Mouse (Mus musculus) midbrain, embryonic 12.5 days (tissue): Measurements from ENCODE around the gene Hectd2. TPM values are rescaled to one million over a fixed set of nuclear protein-coding genes. Genes with fewer than 3 reads are reported as not detected.

Experiments used
- ATAC-seq: fragments of 200-750 bp; cut with Nextera tagmentation; 2 replicates; pipeline ENCODE4 v1.8.0; 2017; ENCODE audit warnings: low read depth, moderate TSS enrichment, moderate library complexity; ENCODE audit not compliant: low FRiP score
- H3K27ac ChIP-seq: fragments of 300-500 bp; sonication (generic); replicated peaks from 2 replicates; pipeline ENCODE4 v1.5.1; 2016; ENCODE audit warnings: mild to moderate bottlenecking
- H3K27me3 ChIP-seq: fragments of 300-500 bp; sonication (generic); 2 replicates; pipeline ENCODE4 v1.6.1; 2016; ENCODE audit warnings: mild to moderate bottlenecking
- H3K36me3 ChIP-seq: fragments of 300-500 bp; sonication (generic); 2 replicates; pipeline ENCODE4 v1.6.1; 2016
- H3K4me1 ChIP-seq: fragments of 300-500 bp; sonication (generic); 2 replicates; pipeline ENCODE4 v1.6.1; 2016
- H3K4me2 ChIP-seq: fragments of 300-500 bp; sonication (generic); replicated peaks from 2 replicates; pipeline ENCODE4 v1.6.1; 2016; ENCODE audit warnings: mild to moderate bottlenecking, moderate library complexity
- H3K4me3 ChIP-seq: fragments of 300-500 bp; sonication (generic); 2 replicates; pipeline ENCODE4 v1.5.1; 2016; ENCODE audit warnings: mild to moderate bottlenecking
- H3K9ac ChIP-seq: fragments of 300-500 bp; sonication (generic); replicated peaks from 2 replicates; pipeline ENCODE4 v1.6.1; 2016; ENCODE audit warnings: mild to moderate bottlenecking, moderate library complexity
- H3K9me3 ChIP-seq: fragments of 300-500 bp; sonication (generic); 2 replicates; pipeline ENCODE4 v1.6.1; 2016; ENCODE audit warnings: mild to moderate bottlenecking
- WGBS: fragments of 180-500 bp; shearing (Covaris S2); methylation state at CpG from one replicate; pipeline ENCODE4 v1.1.7; 2016; 5-methylcytosine and 5-hydroxymethylcytosine counted together
- polyA plus RNA-seq: library from polyadenylated mRNA; unstranded; fragments of >200 nt; fragmentation: Nextera tagmentation; extraction: Ambion mirVana; gene quantifications from 2 replicates; pipeline ENCODE4 v1.2.1, GENCODE M21; 2016

The Hectd2 gene
- polyA plus RNA-seq, 1 experiment from 2014 or later = 6.6 TPM

- no peak overlapping the region for H3K4me3 ChIP-seq
- ATAC-seq = no peak
- no peaks in the 10 kb centered on the region for H3K9me3 ChIP-seq
- H3K27ac ChIP-seq = no peak overlapping the region
- no peaks in the 10 kb centered on the region for H3K36me3 ChIP-seq
- WGBS = 79% methylated on average over 9 of the region's 9 CpGs
- H3K9ac ChIP-seq = no peak overlapping the region
- no peaks in the 10 kb centered on the region for H3K4me1 ChIP-seq
- H3K27me3 ChIP-seq = peaks cover 15% of the 10 kb centered on the region
- no peak overlapping the region for H3K4me2 ChIP-seq
These were observed 75.0 kb downstream of the Hectd2 start for GRCm38 (mm10) chr19:36629394-36629910.

- Histone ChIP-seq H3K9ac (no peak overlapping the region), H3K27ac (no peak overlapping the region), H3K9me3 (no peaks in the 10 kb centered on the region), H3K4me3 (no peak overlapping the region), H3K4me2 (no peak overlapping the region), H3K27me3 (peaks cover 15% of the 10 kb centered on the region), H3K4me1 (no peaks in the 10 kb centered on the region), H3K36me3 (no peaks in the 10 kb centered on the region)
- 86% methylated on average over 5 of the region's 5 CpGs for WGBS
- ATAC-seq = no peak
These were observed 75.9 kb downstream of the Hectd2 start for GRCm38 (mm10) chr19:36630361-36630760.

GRCm38 (mm10) chr19:36634771-36635170, 80.3 kb downstream of the Hectd2 start:
- Histone ChIP-seq H3K4me3 (no peak overlapping the region), H3K36me3 (no peaks in the 10 kb centered on the region), H3K9me3 (no peaks in the 10 kb centered on the region), H3K4me1 (peaks cover 3% of the 10 kb centered on the region; the same call in 1 of the 2 replicates), H3K27me3 (peaks cover 21% of the 10 kb centered on the region), H3K4me2 (no peak overlapping the region), H3K27ac (no peak overlapping the region), H3K9ac (no peak overlapping the region)
- no peak for ATAC-seq
- WGBS = 67% methylated on average over 7 of the region's 7 CpGs

GRCm38 (mm10) chr19:36637223-36637622, 82.8 kb downstream of the Hectd2 start:
- no peak for ATAC-seq
- peaks cover 3% of the 10 kb centered on the region; the same call in 1 of the 2 replicates for H3K4me1 ChIP-seq
- WGBS = 82% methylated on average over 3 of the region's 3 CpGs
- H3K9ac ChIP-seq = no peak overlapping the region
- H3K9me3 ChIP-seq = peaks cover 3% of the 10 kb centered on the region; the same call in 1 of the 2 replicates
- no peak overlapping the region for H3K4me2 ChIP-seq
- H3K27ac ChIP-seq = no peak overlapping the region
- H3K27me3 ChIP-seq = peaks cover 33% of the 10 kb centered on the region
- no peak overlapping the region for H3K4me3 ChIP-seq
- H3K36me3 ChIP-seq = no peaks in the 10 kb centered on the region

GRCm38 (mm10) chr19:36637948-36638587, 83.6 kb downstream of the Hectd2 start:
- 64% methylated on average over 7 of the region's 7 CpGs for WGBS
- Histone ChIP-seq H3K4me2 (no peak overlapping the region), H3K4me3 (no peak overlapping the region), H3K4me1 (peaks cover 3% of the 10 kb centered on the region; the same call in 1 of the 2 replicates), H3K9me3 (peaks cover 12% of the 10 kb centered on the region; the same call in 1 of the 2 replicates), H3K9ac (no peak overlapping the region), H3K27ac (no peak overlapping the region), H3K36me3 (no peaks in the 10 kb centered on the region), H3K27me3 (peaks cover 29% of the 10 kb centered on the region)
- ATAC-seq = peak; percentile 72

GRCm38 (mm10) chr19:36639072-36639471, 84.6 kb downstream of the Hectd2 start:
- WGBS = 75% methylated on average over 9 of the region's 9 CpGs

GRCm38 (mm10) chr19:36641128-36641527, 86.7 kb downstream of the Hectd2 start:
- Histone ChIP-seq H3K9ac (no peak overlapping the region), H3K36me3 (no peaks in the 10 kb centered on the region), H3K4me2 (no peak overlapping the region), H3K27ac (no peak overlapping the region), H3K9me3 (peaks cover 13% of the 10 kb centered on the region; the same call in 1 of the 2 replicates), H3K4me1 (peaks cover 3% of the 10 kb centered on the region; the same call in 1 of the 2 replicates), H3K4me3 (no peak overlapping the region), H3K27me3 (peaks cover 18% of the 10 kb centered on the region)
- no peak for ATAC-seq
- 89% methylated on average over 3 of the region's 3 CpGs for WGBS

More at GRCm38 (mm10) chr19:36639072-36639471, 84.6 kb downstream of the Hectd2 start:
- H3K9me3 ChIP-seq = peaks cover 13% of the 10 kb centered on the region; the same call in 1 of the 2 replicates
- H3K36me3 ChIP-seq = no peaks in the 10 kb centered on the region
- ATAC-seq = no peak
- H3K4me3 ChIP-seq = no peak overlapping the region
- H3K27ac ChIP-seq = no peak overlapping the region
- H3K4me2 ChIP-seq = no peak overlapping the region
- H3K9ac ChIP-seq = no peak overlapping the region
- peaks cover 3% of the 10 kb centered on the region; the same call in 1 of the 2 replicates for H3K4me1 ChIP-seq
- H3K27me3 ChIP-seq = peaks cover 19% of the 10 kb centered on the region

- ATAC-seq = no peak
These were observed 91.0 kb downstream of the Hectd2 start for GRCm38 (mm10) chr19:36645308-36645889.

GRCm38 (mm10) chr19:36646132-36646828, 91.8 kb downstream of the Hectd2 start:
- H3K9me3 ChIP-seq = peaks cover 13% of the 10 kb centered on the region; the same call in 1 of the 2 replicates
- H3K4me3 ChIP-seq = no peak overlapping the region
- H3K27me3 ChIP-seq = no peaks in the 10 kb centered on the region
- H3K9ac ChIP-seq = no peak overlapping the region
- WGBS = 84% methylated on average over 7 of the region's 7 CpGs
- ATAC-seq = no peak
- no peak overlapping the region for H3K27ac ChIP-seq
- no peaks in the 10 kb centered on the region for H3K4me1 ChIP-seq
- no peaks in the 10 kb centered on the region for H3K36me3 ChIP-seq
- H3K4me2 ChIP-seq = no peak overlapping the region

More at GRCm38 (mm10) chr19:36645308-36645889, 91.0 kb downstream of the Hectd2 start:
- Histone ChIP-seq H3K36me3 (no peaks in the 10 kb centered on the region), H3K9ac (no peak overlapping the region), H3K9me3 (peaks cover 13% of the 10 kb centered on the region; the same call in 1 of the 2 replicates), H3K4me1 (no peaks in the 10 kb centered on the region), H3K27ac (no peak overlapping the region), H3K27me3 (peaks cover 7% of the 10 kb centered on the region), H3K4me3 (no peak overlapping the region), H3K4me2 (no peak overlapping the region)
- 94% methylated on average over 6 of the region's 6 CpGs for WGBS

- no peak overlapping the region for H3K4me2 ChIP-seq
- no peak overlapping the region for H3K4me3 ChIP-seq
- H3K4me1 ChIP-seq = no peaks in the 10 kb centered on the region
- 92% methylated on average over 1 of the region's 1 CpGs for WGBS
- no peak for ATAC-seq
- no peaks in the 10 kb centered on the region for H3K27me3 ChIP-seq
- no peak overlapping the region for H3K9ac ChIP-seq
- no peaks in the 10 kb centered on the region for H3K36me3 ChIP-seq
- H3K27ac ChIP-seq = no peak overlapping the region
- H3K9me3 ChIP-seq = no peaks in the 10 kb centered on the region
These were observed 98.2 kb downstream of the Hectd2 start for GRCm38 (mm10) chr19:36652686-36653085.

- Histone ChIP-seq H3K27me3 (no peaks in the 10 kb centered on the region), H3K27ac (no peak overlapping the region), H3K4me1 (no peaks in the 10 kb centered on the region), H3K9me3 (no peaks in the 10 kb centered on the region), H3K36me3 (no peaks in the 10 kb centered on the region), H3K4me2 (no peak overlapping the region), H3K9ac (no peak overlapping the region), H3K4me3 (no peak overlapping the region)
- no peak for ATAC-seq
- 90% methylated on average over 1 of the region's 1 CpGs for whole genome bisulfite sequencing
These were observed 108.3 kb downstream of the Hectd2 start for GRCm38 (mm10) chr19:36662734-36663133.

- no peak overlapping the region for H3K27ac ChIP-seq
- no peak overlapping the region for H3K9ac ChIP-seq
- no peaks in the 10 kb centered on the region for H3K9me3 ChIP-seq
- ATAC-seq = no peak
- no peak overlapping the region for H3K4me2 ChIP-seq
- H3K4me1 ChIP-seq = peaks cover 2% of the 10 kb centered on the region; the same call in 1 of the 2 replicates
- WGBS = 74% methylated on average over 2 of the region's 2 CpGs
- H3K27me3 ChIP-seq = no peaks in the 10 kb centered on the region
- H3K36me3 ChIP-seq = no peaks in the 10 kb centered on the region
- H3K4me3 ChIP-seq = no peak overlapping the region
These were observed 109.5 kb downstream of the Hectd2 start for GRCm38 (mm10) chr19:36663918-36664317.
